Mouse (Mus musculus): ENCODE data around the gene Raver2. TPM values are rescaled to one million over a fixed set of nuclear protein-coding genes. Genes with fewer than 3 reads are reported as not detected.

The Raver2 gene
- polyA plus RNA-seq, 1 experiment from 2014 or later, result 13.4 TPM

DNA sequence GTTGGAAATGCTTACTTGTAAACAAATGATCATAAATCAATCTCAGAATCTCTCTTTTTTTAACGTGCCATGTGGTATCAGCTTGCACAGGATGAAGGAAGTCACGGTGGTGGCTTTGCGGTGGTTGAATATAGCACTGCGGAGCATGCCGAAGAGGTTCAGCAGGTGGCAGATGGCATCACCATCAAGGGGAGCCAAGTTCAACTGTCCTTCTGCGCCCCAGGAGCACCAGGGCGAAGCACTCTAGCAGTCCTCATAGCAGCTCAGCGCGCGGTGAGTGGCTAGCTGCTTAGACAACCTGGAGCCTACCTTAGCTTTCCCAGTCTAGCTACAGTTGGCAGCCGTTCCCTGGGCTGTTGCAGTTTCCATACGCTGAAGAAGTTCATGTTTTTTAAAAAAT lies 38.3 kb downstream of the Raver2 start:
- no peaks in the 10 kb centered on the region for H3K27me3 ChIP-seq
- peaks cover 50% of the 10 kb centered on the region for H3K36me3 ChIP-seq
- peaks cover 15% of the 10 kb centered on the region for H3K9me3 ChIP-seq
- WGBS, result 89% methylated on average over 12 of the region's 12 CpGs
- H3K27ac ChIP-seq, result no peak overlapping the region
- H3K9ac ChIP-seq, result no peak overlapping the region
- no peaks in the 10 kb centered on the region for H3K4me1 ChIP-seq
- H3K4me3 ChIP-seq, result no peak overlapping the region
- no peak overlapping the region for H3K4me2 ChIP-seq
- no peak for ATAC-seq (ENCODE audit: insufficient number of reproducible peaks, insufficient read depth, low FRiP score, low TSS enrichment, low read depth)

DNA sequence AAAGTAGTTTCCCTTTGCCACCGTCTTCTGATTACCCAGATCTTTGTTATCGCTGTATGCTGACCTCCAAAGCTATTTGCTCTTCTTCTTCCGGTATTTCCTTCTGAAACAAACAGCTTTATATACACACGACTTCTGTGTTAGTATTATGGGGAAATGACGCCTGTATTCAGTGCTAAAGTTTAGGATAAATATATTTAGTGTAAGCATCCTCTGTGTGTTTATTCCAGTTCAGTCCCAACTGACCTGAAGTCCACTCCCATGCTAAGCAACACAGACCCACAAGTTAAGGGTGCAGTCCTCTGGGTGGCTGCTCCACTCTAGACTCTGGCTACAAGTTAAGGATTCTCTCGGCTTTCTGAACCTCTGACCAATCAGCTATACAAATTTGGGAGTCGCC lies 52.2 kb downstream of the Raver2 start:
- Histone ChIP-seq H3K4me1 (no peaks in the 10 kb centered on the region), H3K4me3 (no peak overlapping the region), H3K9me3 (no peaks in the 10 kb centered on the region), H3K27me3 (no peaks in the 10 kb centered on the region), H3K36me3 (peaks cover 23% of the 10 kb centered on the region), H3K9ac (no peak overlapping the region), H3K4me2 (no peak overlapping the region), H3K27ac (no peak overlapping the region)
- ATAC-seq (ENCODE audit: insufficient number of reproducible peaks, insufficient read depth, low FRiP score, low TSS enrichment, low read depth), result no peak
- WGBS, result 90% methylated on average over 7 of the region's 7 CpGs

DNA sequence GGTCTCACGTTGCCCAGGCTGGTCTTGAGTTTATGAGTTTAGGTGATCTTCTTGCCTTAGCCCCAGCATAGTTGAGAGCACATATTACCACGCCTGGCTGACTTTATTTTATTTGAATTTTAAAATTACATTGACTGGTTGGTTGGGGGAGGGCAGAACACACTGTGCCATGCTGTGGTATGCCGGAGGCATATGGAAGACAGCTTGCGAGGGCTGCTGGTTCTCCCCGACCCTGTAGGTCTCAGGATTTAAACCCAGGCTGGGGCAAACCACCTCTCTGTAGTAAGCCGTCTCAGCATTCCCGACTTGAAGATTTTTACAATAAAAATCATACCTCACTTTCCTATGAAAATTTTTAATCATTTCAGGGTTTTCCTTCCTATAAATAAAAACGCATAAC lies 66.2 kb downstream of the Raver2 start:
- no peak overlapping the region for H3K4me2 ChIP-seq
- WGBS, result 68% methylated on average over 8 of the region's 8 CpGs
- no peak overlapping the region for H3K27ac ChIP-seq
- H3K27me3 ChIP-seq, result no peaks in the 10 kb centered on the region
- no peaks in the 10 kb centered on the region for H3K9me3 ChIP-seq
- H3K4me3 ChIP-seq, result no peak overlapping the region
- H3K9ac ChIP-seq, result no peak overlapping the region
- no peaks in the 10 kb centered on the region; the same call in 1 of the 2 replicates for H3K4me1 ChIP-seq
- peaks cover 28% of the 10 kb centered on the region for H3K36me3 ChIP-seq
- no peak for ATAC-seq (ENCODE audit: insufficient number of reproducible peaks, insufficient read depth, low FRiP score, low TSS enrichment, low read depth)

DNA sequence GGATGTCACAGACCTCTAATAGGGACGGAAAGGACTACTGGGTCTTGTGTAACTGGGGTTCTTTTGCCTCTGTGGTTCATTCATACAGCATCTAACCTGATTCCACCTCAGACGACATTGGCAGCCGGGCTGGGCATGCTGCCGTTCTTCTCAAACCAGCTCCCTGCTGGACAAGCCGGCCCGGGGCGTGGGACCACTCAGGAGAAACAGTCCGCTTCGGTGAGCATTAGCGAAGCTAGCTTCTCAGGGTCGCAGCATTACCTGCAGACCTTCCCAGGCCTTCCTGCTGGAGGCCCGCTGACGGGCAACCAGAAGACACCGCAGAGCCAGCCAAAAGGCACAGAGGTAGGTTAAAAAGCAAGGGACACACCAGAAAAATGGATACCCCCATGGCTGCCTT lies 67.1 kb downstream of the Raver2 start:
- H3K27ac ChIP-seq, result no peak overlapping the region
- WGBS, result 94% methylated on average over 14 of the region's 14 CpGs
- no peaks in the 10 kb centered on the region for H3K27me3 ChIP-seq
- H3K4me3 ChIP-seq, result no peak overlapping the region
- no peak overlapping the region for H3K4me2 ChIP-seq
- H3K4me1 ChIP-seq, result no peaks in the 10 kb centered on the region; the same call in 1 of the 2 replicates
- ATAC-seq (ENCODE audit: insufficient number of reproducible peaks, insufficient read depth, low FRiP score, low TSS enrichment, low read depth), result no peak
- peaks cover 22% of the 10 kb centered on the region for H3K36me3 ChIP-seq
- no peaks in the 10 kb centered on the region for H3K9me3 ChIP-seq
- no peak overlapping the region for H3K9ac ChIP-seq

DNA sequence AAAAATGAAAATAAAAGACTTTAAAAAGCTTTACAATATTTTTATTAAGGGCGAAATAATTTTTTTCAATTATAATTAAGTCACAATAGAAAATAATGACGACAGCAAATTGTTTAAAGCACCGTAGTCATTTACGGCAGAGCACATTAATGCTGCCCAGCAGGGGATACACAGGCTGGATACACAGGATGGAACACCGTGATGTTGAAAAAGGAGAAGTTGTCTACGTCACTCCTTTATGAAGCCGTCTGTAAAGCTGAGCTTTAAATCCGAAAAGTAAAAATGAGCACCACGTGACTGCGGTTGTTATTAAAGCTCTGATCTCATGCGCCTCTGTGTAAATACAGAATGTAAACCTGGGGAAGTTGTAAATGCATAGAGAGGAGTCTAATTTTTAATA lies 69.2 kb downstream of the Raver2 start:
- peaks cover 12% of the 10 kb centered on the region; the same call in 1 of the 2 replicates for H3K36me3 ChIP-seq
- no peak overlapping the region for H3K4me3 ChIP-seq
- no peak overlapping the region for H3K9ac ChIP-seq
- no peak overlapping the region for H3K4me2 ChIP-seq
- H3K27me3 ChIP-seq, result no peaks in the 10 kb centered on the region
- ATAC-seq (ENCODE audit: insufficient number of reproducible peaks, insufficient read depth, low FRiP score, low TSS enrichment, low read depth), result no peak
- H3K9me3 ChIP-seq, result no peaks in the 10 kb centered on the region
- no peak overlapping the region for H3K27ac ChIP-seq
- WGBS, result 89% methylated on average over 11 of the region's 11 CpGs
- no peaks in the 10 kb centered on the region; the same call in 1 of the 2 replicates for H3K4me1 ChIP-seq

DNA sequence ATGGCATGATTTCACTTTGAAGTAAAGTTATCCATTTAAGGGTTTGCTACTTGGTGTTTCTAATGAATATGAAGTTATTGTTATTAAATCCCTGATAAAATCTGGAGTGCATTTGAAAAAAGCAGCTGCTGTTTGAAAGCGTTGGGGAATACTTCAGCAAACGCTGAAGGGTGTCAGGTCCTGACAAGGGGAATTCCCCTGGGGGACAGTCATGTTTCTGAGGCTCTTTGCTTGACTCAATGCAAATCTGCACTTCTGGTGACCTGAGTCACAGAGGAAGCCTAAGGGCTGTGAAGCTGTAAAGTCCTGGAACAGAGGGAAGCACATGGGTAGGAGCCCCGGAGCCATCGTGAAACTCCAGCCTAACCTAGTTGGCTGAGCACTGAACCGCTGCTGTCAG lies 73.0 kb downstream of the Raver2 start:
- ATAC-seq (ENCODE audit: insufficient number of reproducible peaks, insufficient read depth, low FRiP score, low TSS enrichment, low read depth), result no peak
- Histone ChIP-seq H3K27me3 (no peaks in the 10 kb centered on the region), H3K4me2 (no peak overlapping the region), H3K4me1 (peaks cover 5% of the 10 kb centered on the region), H3K9ac (no peak overlapping the region), H3K36me3 (peaks cover 12% of the 10 kb centered on the region; the same call in 1 of the 2 replicates), H3K9me3 (no peaks in the 10 kb centered on the region), H3K4me3 (no peak overlapping the region), H3K27ac (no peak overlapping the region)
- 66% methylated on average over 5 of the region's 5 CpGs for WGBS

DNA sequence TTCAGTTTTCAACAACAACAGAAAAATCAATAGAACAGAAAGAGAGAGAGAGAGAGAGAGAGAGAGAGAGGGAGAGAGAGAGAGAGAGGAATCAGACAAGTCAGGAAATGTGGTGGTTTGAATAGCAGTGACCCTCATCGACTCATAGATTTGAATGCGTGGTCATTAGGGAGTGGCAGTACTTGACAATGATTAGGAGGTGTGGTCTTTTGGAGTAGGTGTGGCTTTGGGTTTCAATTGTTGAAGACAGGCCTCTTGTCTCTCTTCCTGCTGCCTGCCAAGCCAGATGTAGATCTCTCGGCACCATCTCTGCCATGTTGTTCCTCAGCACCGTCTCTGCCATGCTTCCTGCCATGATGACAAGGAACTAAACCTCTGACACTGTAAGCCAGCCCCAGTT lies 75.1 kb downstream of the Raver2 start:
- no peak for ATAC-seq (ENCODE audit: insufficient number of reproducible peaks, insufficient read depth, low FRiP score, low TSS enrichment, low read depth)
- peaks cover 5% of the 10 kb centered on the region for H3K4me1 ChIP-seq
- H3K27ac ChIP-seq, result no peak overlapping the region
- WGBS, result 77% methylated on average over 4 of the region's 4 CpGs
- H3K4me3 ChIP-seq, result no peak overlapping the region
- no peak overlapping the region for H3K9ac ChIP-seq
- H3K9me3 ChIP-seq, result no peaks in the 10 kb centered on the region
- no peaks in the 10 kb centered on the region for H3K27me3 ChIP-seq
- H3K36me3 ChIP-seq, result peaks cover 30% of the 10 kb centered on the region
- H3K4me2 ChIP-seq, result no peak overlapping the region

DNA sequence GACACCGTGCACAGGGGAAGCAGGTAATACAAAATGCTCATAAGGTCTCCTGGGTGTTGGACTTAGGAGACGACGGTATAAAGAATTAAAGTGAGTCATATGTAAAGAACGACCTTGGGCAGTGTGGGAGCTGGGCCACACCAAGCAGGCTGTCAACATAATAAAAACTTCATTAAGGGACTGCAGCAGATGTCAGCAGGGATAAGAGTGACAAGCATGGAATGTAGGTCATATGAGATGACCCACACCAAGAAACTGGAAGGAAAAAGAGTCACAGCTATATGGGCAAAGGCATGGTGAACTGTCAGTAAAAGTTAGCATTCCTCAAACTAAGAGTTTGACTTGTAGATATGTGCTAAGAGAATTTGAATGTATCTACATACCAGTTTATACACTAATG lies 75.6 kb downstream of the Raver2 start:
- Histone ChIP-seq H3K9me3 (no peaks in the 10 kb centered on the region), H3K4me2 (no peak overlapping the region), H3K4me1 (peaks cover 5% of the 10 kb centered on the region), H3K9ac (no peak overlapping the region), H3K27me3 (no peaks in the 10 kb centered on the region), H3K4me3 (no peak overlapping the region), H3K27ac (no peak overlapping the region), H3K36me3 (peaks cover 30% of the 10 kb centered on the region)
- no peak for ATAC-seq (ENCODE audit: insufficient number of reproducible peaks, insufficient read depth, low FRiP score, low TSS enrichment, low read depth)
- 73% methylated on average over 4 of the region's 4 CpGs for WGBS

DNA sequence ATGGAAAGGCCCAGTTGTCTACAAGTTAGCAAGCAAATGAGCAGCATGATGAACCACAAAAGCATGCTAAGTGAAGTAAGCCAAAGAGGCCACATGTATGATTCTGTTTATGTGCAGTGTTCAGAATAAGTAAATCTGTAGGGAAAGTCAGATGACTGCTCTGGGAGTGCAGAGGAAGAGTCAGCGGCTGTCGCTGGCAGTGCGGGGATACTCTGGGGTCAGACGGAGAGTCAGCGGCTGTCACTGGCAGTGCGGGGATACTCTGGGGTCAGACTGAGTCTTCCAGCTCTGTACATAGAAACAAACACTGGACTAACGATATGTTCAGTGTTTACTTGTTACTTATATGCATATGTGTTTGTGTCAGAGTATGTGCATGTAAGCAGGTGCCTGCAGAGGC lies 76.0 kb downstream of the Raver2 start:
- Histone ChIP-seq H3K4me2 (no peak overlapping the region), H3K9me3 (no peaks in the 10 kb centered on the region), H3K27ac (no peak overlapping the region), H3K4me1 (peaks cover 5% of the 10 kb centered on the region), H3K4me3 (no peak overlapping the region), H3K27me3 (no peaks in the 10 kb centered on the region), H3K9ac (no peak overlapping the region), H3K36me3 (peaks cover 31% of the 10 kb centered on the region)
- 78% methylated on average over 7 of the region's 7 CpGs for whole genome bisulfite sequencing
- ATAC-seq (ENCODE audit: insufficient number of reproducible peaks, insufficient read depth, low FRiP score, low TSS enrichment, low read depth), result no peak

DNA sequence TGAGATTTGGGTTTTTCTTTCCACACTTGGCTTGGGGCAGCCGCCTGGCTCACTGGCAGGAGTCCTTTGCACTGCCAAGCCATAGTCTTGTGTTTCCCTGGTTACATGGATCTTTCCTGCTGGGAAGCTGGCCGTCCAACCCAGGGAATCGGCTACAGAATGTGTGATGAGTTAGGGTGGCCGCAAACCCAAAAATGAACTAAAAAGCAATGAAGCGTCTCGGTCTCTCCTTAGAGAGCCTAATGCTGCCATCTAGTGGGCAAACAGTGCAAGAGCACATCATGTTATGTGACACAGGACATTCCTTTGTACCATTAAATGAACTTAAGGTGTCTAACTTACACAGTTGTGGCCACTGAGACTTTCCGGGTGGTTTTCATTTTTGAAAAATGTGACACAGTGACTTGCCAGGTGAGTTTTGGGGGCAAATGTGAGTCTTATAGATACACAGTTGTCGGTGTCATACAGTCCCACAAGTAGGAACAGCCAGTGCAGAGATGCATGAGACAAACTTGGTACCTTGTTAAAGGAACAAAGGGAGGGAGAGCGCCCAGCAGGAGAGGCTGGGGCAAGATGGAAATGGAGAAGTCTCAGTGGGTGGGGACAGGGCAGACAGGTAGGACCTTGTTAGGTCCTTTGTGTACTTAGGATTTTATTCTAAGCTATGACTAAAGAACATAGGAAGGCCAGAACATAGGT lies 77.4 kb downstream of the Raver2 start:
- ATAC-seq (ENCODE audit: insufficient number of reproducible peaks, insufficient read depth, low FRiP score, low TSS enrichment, low read depth), result peak; percentile 52; the same call in 1 of the 2 replicates
- Histone ChIP-seq H3K36me3 (peaks cover 44% of the 10 kb centered on the region), H3K4me1 (peaks cover 5% of the 10 kb centered on the region), H3K9ac (no peak overlapping the region), H3K4me3 (no peak overlapping the region), H3K9me3 (no peaks in the 10 kb centered on the region), H3K27me3 (no peaks in the 10 kb centered on the region), H3K4me2 (peak overlapping the region; percentile 14; the same call in 1 of the 2 replicates), H3K27ac (no peak overlapping the region)
- 27% methylated on average over 9 of the region's 9 CpGs for WGBS

DNA sequence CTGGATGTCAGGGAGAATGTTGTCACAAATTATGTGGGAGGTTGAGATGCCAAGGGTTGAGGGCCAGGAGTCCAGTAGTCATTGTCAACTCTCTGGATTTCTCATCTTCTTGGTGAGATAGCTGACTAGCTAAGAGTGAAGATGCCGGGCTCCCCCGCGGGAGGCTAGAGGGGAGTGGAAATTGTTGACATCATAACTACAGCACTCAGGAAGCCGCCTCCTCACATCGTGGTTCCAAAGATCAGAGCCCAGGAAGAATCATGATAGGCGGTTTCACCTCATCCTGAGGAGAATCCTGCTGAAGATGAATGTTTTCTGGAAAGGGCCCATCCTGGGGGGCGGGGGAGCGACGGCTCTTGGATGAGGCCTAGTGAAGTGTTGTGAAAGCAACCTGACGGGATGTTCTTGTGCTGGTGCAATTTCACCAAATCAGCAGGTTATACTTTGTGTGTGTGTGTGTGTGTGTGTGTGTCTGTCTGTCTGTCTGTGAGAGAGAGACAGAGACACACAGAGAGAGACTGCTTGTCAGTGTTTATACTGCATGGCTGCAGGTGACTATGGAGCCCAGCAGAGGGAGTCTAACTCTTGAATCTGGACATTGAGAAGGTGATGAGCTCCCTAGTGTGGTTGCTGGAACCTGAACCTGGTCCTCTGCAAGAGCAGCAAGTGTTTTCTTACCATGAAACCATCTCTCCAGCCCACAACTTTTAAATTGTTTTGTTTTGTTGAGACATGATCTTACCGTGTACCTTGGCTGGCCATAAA lies 78.3 kb downstream of the Raver2 start:
- no peak overlapping the region for H3K4me3 ChIP-seq
- H3K9ac ChIP-seq, result no peak overlapping the region
- H3K4me2 ChIP-seq, result no peak overlapping the region
- no peaks in the 10 kb centered on the region for H3K9me3 ChIP-seq
- H3K36me3 ChIP-seq, result peaks cover 50% of the 10 kb centered on the region
- 91% methylated on average over 11 of the region's 11 CpGs for WGBS
- no peak overlapping the region for H3K27ac ChIP-seq
- no peaks in the 10 kb centered on the region for H3K27me3 ChIP-seq
- no peak for ATAC-seq (ENCODE audit: insufficient number of reproducible peaks, insufficient read depth, low FRiP score, low TSS enrichment, low read depth)
- peaks cover 5% of the 10 kb centered on the region for H3K4me1 ChIP-seq

DNA sequence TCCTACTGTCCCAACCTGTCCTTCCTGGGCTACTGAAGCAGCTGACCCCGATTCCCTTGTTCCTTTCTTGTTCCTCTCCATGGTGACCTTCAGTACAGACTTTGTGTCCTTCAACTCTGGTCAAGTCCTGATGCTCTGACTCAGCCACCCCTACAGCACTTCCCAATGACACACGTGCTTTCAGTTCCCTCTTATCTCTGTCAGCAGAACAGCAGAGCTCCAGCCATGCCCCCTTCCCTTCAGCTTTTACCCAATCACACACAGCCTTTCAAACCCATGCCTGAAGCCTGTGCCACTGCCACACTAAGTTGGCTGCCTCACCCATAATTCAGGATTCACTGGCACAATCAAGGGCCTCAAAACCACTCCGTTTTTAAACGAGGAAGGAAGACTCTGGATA lies 86.8 kb downstream of the Raver2 start:
- no peaks in the 10 kb centered on the region for H3K27me3 ChIP-seq
- peaks cover 2% of the 10 kb centered on the region; the same call in 1 of the 2 replicates for H3K4me1 ChIP-seq
- no peak overlapping the region for H3K9ac ChIP-seq
- no peaks in the 10 kb centered on the region for H3K9me3 ChIP-seq
- no peak overlapping the region for H3K4me2 ChIP-seq
- no peak overlapping the region for H3K4me3 ChIP-seq
- peaks cover 90% of the 10 kb centered on the region for H3K36me3 ChIP-seq
- no peak overlapping the region for H3K27ac ChIP-seq
- no peak for ATAC-seq (ENCODE audit: insufficient number of reproducible peaks, insufficient read depth, low FRiP score, low TSS enrichment, low read depth)
- WGBS, result 83% methylated on average over 4 of the region's 4 CpGs
